Mouse (Mus musculus): Measurements from ENCODE around the gene Rps11.
"Not testable (repeated sequence)": the region's sequence is repeated elsewhere in the genome, so short reads cannot be mapped to it uniquely, and the experiment has no call there.

The Rps11 gene

DNA sequence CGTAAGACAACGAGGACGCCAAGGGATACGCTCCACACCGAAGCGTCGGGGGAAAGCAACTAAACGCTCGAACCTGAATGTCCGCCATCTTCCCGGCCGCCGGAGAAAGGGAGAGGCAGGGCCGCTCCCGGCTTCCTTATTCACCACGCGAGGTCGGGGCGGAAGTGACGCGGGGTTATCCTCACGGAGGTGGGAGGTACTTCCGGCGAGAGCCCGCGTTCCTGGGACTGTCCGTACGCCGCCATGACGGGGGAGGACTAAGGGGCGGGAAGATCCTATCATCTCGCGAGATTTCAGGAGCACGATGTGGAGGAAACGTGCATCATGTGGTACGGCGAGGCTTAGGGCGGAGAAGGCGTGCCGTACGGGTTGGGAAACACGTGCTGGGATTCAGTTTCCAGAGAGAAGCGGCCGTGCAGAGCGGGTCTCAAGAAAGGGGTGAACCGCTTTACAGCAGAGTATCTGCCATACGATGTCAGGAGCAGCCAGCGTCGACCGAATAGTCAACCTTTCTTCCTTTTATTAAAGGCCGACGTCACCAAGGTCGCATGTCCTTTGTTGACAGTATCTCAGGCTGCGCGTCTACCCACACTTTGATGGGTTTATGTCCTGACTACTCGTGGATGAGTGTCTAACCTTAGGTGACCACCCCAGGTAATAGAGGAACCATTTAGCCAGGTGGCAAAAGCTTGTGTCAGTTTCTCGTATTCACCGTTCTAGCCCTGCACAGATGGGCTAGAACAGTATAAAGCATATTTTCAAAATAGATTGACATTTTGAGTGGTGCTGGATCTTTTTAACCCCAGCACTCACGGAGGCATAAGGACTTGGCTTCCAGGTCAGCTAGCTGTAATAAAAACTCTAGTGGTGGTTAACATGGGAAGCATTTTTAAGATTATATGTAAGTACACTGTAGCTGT lies at the start of gene Rps11:
Rps11 (minus strand) TSS at position 216 of the 920 bp plus-strand sequence.
- DNase-seq = peak; percentile 99

DNA sequence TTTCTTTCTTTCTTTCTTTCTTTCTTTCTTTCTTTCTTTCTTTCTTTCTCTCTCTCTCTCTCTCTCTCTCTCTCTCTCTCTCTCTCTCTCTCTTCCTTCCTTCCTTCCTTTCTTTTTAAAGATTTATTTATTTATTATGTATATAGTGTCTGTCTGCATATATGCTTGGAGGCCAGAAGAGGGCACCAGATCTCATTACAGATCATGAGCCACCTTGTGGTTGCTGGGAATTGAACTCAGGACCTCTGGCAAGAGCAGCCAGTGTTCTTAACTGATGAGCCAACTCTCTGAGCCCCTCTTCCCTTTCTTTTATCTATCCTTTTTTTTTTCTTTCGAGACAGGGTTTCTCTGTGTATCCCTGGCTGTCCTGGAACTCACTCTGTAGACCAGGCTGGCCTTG lies 49.5 kb upstream of the Rps11 start:
- DNase-seq = not testable (repeated sequence)

DNA sequence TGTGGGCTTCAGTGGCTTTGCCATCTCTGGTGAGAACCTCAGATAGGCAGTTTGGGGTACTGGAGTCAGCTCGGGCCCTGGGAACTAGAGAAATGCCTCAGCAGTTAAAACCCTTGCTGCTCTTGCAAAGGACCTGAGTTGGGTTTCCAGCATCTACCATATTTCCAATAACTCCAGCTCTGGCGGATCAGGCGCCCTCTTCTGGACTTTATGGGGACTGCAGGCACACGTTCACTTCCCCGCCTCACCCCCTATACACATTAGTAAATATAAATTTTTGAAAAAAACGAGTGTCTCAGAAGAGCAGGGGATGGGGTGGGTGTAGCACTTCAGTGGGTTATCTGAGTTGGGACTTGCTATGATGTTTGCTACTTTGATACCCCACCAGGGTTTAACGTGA lies 48.7 kb upstream of the Rps11 start:
- peak; percentile 57 for DNase-seq

DNA sequence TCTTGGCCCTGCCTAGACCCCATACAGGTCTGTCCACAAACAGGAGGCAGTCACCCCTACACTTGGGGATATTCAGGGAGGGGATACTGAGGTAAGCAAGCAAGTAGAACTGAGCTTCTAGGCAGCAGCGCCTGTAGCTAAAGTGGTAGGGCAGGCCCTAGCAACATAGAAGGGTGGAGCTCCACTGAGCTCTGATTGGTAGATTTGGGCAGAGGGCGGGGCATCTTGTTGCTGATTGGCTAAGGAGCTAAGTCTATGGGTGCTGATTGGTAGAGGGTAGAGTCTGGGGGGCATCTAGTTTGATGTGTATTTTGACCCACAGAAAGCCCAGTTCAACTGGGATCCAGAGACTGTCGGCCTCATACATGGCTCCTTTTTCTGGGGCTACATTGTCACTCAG lies 45.3 kb upstream of the Rps11 start:
- peak; percentile 53 for DNase-seq

DNA sequence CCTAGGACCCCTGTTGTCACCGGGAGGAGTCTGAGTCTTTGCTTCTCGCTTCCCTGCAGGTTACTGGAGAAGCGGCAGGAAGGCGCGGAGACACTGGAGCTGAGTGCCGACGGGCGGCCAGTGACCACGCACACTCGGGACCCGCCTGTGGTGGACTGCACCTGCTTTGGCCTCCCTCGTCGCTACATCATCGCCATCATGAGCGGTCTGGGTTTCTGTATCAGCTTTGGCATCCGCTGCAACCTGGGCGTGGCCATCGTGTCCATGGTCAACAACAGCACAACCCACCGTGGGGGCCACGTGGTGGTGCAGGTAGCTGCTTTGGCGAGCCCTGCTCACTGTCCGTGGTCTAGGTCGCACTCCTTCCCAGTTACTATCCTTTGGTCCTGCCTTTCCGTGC lies 44.4 kb upstream of the Rps11 start:
- peak; percentile 10 for DNase-seq

DNA sequence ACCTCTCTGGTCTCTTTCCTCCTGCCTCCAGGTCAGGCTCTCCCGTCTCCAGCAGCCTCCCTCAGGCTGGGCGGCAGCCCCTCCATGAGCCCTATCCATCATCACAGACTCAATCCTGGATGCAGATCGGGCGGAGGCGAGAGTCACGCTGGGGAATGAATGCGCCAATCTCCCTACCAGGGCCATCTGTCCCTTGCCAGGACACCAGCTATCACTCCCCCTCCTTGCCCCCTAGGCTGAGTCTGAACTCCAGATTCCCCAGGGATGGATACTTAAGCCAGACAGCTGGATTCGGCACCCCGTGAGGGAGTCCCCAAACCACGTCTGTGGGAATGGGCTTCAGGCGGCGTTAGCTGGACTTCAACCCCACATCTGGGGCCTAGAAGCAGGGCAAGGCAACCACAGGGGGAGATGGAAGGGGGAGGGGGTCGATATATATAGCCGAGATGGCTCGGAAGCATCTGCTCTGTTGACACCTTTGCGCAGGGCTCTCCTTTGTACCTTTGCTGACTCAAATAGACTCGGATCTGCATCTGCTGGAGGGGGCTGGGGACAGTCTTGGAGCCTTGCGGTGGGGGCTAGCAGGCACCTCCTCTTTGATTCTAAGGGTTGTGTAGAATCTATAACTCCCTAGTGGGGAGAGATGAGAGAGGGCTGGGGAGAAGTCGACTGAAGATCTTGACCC lies 43.7 kb upstream of the Rps11 start:
- DNase-seq = peak; percentile 53

DNA sequence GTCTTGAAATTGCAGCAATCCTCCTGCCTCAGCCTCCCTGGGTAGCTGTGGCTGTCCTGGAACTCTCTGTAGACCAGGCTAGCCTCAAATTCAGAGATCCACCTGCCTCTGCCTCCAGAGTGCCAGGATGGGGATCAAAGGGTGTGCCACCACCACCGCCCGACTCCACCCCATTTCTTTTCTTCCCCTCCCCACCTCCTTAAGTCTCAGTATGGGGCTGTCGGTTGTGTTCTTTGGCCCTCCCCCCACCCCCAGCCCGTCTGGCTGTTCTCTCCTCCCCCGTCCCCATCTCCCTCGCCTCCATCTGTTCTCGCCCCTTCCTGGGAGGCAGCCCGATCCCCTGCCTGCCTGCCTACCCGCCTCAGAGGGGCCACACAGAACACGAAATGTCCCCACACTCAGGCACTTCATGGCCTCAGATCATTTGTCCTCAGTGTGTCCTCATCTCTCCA lies 42.7 kb upstream of the Rps11 start:
- DNase-seq = peak; percentile 61

DNA sequence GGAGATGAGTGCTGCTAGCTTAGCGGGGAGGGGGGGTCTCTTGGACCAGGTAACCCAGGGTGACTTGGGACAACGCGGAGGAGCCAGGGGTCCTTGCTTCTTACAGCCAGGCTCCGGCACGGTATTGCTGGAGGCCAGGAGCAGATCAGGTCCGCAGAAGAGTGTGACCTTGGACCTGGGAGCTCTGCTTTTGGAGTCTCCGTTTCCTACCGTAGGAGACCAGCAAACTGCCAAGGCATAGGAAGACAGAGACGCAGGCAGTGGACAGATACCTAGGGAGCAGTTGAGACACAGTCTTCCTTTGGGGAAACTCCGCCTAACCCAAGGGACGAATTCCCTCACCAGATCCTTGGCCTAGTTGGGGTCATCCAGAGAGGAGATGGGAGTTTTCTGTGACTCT lies 41.5 kb upstream of the Rps11 start:
- DNase-seq = peak; percentile 5

DNA sequence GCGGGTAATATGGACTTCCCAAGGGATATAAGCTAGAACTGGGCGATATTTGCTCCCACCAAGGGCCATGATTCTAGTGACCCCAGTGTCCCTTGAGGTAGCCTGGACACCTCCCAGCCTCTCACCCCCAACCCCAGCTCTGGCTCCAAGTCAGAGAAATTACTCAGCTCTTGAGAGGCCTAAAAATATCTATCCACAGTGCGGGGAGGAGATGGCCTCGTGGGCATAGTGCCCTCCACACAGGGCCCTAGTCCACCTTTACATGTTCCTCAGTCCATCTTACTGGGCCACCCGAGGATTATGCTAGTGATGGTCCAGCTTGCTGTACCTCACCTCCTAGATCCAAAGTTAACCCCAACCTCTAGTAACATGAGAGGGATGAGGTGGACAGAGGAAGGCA lies 40.6 kb upstream of the Rps11 start:
- DNase-seq = peak; percentile 18

DNA sequence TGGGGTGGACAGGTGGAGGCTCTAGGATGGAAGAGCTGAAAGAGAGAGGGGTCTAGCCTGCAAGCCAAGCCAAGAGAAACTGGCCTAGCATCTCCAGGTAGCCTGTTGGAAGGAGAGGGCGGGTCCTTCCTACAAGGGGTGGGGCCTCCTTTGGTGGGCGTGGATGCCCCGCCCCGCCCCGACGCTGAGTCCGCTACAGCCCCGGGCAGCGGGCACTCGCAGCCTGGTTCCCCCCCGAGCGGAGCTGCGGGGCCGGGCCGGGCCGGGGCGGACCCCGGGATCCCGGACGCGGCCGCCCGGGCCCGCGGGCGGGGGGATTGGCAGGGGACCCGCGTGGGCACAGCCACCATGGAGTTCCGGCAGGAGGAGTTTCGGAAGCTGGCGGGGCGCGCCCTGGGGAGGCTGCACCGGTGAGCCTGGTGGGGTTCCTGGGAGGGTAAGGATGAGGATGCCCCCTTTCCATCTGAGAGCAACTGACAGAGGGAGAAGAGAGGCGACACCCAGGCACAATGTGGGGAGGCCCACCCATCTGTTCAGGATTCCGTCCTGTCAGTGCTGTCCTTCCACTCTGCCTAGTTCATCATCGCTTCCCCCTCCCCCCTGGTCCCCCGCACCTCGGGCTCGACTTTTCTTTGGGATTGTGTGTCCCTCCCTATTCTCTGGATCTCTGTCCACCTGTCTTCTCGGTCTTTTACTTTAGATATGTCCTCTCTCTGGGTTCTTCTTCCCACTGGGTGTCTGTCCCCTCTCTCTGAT lies 39.7 kb upstream of the Rps11 start, which contains the start of gene Slc17a7:
Slc17a7 (plus strand) TSS at position 215 of the 756 bp plus-strand sequence.
- DNase-seq = peak; percentile 56

DNA sequence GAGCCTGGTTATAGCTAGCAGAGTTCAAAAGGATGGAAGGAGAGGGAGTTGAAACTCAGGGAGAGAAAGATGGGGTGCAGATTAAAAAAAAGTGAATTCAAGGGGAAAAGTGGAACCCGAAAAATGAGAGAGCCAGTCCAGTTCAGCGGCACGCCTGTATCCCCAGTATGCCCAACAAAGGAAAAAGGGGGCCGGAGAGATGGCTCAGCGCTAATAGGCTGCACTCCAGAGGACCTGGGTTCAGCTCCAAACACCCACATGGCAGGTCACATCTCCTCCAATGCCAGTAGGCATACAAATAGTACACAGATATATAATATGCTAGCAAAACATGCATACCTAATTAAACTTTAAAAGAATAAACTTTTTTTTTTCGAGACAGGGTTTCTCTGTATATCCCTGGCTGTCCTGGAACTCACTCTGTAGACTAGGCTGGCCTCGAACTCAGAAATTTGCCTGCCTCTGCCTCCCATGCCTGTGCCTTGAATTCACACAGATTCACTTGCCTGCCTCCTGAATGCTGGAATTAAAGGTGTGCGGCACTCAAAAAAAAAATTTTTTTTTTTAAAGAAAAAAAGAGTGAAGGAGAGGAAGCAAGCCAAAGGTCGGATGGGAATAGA lies 38.9 kb upstream of the Rps11 start:
- DNase-seq = peak; percentile 5

DNA sequence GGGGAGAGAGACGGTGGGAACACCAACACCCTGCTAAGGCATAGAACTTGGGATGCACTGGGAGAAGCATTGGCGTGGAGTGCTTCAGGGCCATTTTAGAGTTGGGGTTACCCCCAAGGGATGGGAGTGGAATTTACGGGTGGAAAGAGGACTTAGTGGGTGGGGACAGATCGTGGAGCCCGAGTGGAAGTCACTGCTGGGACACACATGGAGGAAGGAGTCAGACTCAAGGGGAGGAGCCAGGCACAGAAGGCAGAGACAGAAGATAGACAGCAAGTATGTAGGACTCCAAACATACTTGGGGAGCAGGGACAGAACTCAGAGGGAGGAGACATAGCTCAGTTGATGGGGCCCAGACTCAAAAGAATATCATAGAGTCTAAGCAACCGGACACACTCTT lies 38.3 kb upstream of the Rps11 start:
- peak; percentile 4 for DNase-seq

DNA sequence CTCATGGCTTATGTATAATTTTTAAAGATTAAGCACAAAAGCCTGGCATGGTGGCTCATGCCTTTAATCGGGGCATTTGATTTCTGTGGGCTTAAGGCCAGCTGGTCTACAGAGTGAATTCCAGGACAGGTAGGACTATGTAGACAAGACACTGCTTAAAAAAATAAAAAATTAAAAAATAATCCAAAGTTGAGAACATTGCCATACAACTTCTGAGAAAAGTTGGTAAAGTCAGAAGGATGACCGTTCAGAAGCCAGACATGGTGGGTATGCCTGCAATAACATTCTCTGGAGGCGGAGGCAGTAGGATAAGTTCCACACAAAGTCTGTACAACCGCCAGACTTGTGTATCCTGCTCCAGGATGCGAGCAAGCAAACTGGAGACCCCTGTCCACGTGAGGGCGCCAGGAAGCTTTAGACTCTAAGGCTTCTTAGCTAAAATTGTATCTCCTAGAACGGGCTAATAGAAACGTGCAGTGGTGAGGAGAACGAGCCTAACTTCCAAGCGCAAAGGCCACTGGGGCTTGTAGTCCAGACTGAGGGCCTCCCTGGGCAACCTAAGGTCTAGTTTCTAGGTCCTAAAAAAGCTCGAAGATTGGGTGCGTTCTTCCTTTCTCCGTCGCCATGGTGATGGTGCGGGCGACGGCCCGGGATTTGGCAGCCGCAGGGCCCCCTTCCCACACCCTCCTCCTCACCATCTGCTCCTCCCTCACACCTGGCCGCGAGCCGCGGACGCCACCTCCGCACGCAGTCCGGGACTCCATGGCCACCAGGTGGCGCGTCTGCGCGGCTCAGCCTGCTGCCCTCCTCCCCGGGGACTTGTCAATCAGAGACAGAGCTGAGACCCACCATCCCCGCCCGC lies 37.6 kb upstream of the Rps11 start:
- peak; percentile 97 for DNase-seq

DNA sequence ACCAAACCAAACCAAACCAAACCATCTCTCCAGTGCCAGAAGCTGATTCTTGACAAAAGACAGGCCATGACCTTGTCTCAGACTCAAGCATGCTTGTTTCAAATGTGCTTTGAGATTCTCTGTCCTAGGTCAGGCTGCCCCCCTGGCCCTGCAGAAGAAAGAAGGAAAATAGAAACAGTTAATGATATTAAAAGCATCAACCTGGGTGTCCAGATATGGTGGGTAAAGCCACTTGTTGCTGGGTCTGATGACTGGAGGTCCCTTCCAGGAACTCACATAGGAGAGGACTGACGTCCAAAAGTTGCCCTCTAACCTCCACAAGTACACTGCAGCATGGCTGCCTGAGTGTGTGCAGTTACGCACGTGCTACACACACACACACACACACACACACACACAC lies 36.6 kb upstream of the Rps11 start:
- no peak for DNase-seq

DNA sequence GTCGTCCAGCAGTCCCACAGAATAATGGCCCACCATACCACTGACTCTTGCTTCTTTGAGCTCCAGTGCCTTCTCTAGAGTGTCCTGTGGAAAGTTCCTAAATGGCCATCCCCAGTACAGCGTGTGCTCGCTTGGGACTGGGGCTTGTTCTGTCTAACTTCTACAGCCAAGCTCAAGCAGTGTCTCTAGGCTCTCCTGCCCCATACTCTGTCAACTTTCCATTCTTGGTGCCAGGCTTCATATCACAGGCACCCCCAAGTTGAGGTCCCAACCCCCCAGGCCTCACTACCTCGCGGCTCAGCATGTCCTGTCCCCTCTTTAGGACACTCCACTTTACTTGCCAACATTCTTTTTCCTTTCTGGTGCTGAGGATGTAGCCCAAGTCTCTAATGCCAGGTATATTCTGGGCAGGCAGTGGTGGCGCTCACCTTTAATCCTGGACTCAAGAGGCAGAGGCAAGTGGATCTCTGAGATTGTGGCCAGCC lies 36.1 kb upstream of the Rps11 start:
- DNase-seq = no peak

DNA sequence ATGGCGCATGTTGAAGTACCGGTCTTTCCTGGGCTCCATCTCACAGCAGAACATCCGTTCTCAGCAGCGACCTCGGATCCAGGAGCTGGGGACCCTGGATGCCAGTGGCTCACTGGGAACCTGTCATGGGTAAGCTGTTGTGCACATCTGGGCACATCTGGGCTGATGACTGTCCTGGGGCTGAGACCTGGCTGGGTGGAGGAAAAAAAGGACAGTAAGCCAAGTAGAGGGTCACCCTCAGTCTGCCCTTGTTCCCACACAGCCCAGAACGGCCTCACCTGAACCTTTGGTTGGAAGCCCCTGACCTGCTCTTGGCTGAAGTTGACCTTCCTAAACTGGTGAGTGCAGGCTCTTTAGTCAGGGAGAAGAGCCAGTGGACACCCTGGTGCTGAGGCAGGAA lies 34.8 kb upstream of the Rps11 start:
- DNase-seq = no peak

DNA sequence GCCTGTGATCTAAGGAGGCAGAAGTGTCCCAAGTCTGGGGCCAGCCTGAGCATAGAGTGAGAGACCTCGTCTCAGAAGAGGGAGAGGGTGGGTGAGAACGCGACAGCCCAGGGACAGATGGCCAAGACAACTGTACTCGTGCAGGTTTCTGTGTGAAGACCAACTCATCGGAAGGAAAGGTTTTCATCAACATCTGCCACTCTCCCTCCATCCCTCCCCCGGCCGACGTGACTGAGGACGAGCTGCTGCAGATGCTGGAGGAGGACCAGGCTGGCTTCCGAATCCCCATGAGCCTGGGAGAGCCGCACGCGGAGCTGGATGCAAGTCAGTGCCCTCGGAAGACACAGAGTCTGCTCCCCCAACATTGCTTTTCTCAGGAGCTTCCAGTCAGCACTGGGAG lies 33.2 kb upstream of the Rps11 start:
- DNase-seq = no peak

DNA sequence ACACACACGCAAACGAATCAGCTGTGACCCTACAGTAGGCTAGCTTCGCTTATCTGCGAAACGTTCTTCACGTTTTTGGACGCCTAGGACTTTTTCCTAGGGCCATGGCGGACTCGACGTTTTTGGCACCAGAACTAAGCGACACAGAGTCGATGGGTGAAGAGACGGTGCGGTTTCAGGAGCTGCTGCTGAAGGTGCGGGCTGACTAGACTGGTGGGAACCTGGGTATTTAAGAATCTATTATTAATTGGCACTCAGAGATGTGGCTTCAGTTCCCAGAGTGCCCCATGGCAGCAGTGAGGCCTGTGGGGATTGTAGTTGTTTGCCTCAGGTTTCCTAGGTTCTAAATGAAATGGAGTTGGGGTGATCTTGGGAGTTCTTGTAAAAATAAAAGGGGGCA lies 32.0 kb upstream of the Rps11 start:
- no peak for DNase-seq

DNA sequence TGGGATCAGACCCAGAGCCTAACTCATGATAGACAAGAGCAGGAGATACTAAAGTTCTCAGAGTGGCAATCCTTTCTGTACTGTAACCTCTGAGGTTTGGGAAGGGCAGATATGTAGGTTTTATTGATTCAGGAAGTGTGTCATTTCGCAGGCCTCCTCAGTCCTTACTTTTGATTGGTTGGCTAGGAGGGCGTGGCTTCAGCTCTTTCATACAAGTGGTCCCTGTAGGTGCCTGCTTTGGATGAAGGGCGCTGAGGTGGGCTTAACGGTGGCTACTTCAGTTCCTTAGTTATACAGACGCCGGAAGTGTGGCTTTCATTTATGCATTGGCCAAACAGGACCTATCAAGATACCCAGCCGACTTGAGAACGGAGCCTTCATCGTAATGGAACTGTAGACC lies 31.4 kb upstream of the Rps11 start:
- DNase-seq = no peak

DNA sequence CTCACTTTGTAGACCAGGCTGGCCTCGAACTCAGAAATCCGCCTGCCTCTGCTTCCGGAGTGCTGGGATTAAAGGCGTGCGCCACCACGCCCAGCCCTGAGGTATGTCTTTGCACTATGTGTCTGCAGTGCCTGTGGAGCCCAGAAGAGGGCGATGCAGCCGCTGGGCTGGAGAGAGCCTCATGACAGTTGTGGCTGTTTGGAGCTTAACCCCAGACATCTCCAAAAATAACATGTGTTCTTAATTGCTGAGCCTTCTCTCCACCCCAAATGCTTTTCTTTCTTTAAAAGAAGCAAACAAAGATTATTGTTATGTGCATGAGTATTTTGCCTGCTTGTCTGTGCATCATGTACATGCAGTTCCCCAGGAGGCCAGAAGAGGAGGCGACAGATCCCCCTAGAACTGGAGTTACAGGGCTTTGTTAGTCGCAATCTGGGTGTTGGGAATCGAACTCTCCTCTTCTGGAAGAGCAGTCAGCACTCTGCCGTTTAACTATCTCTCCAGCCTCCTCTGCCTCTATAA lies 30.8 kb upstream of the Rps11 start:
- peak; percentile 61 for DNase-seq

Data from right cerebral cortex, postnatal 14 days (tissue).